Mouse (Mus musculus): ENCODE measurements at regions not wholly inside any gene's neighbourhood (a gene's known extent, or its start where the extent isn't known, plus 50 kb on each side); places are given as distances from the start of the nearest gene placed in this dataset.

- Histone ChIP-seq H3K4me3 (ENCODE audit: insufficient read depth, low read depth, low read length) (no peak overlapping the region), H3K4me1 (ENCODE audit: control insufficient read depth, insufficient read depth, low read length) (0 out of 2 replicates have a peak, but pooled peaks cover 4% of the 10 kb centered on the region), H3K27ac (ENCODE audit: insufficient read depth, low read depth, low read length) (no peak overlapping the region), H3K36me3 (ENCODE audit: control insufficient read depth, insufficient read depth, low read length) (no peaks in the 10 kb centered on the region), H3K27me3 (replicated peaks; ENCODE audit: control insufficient read depth, insufficient read depth, low read length) (no peaks in the 10 kb centered on the region)
- TF ChIP-seq CTCF (conservative IDR thresholded peaks at IDR 0.05; ENCODE audit: insufficient read depth, insufficient read length, low read depth, low read length) (no peak), POLR2A (IDR thresholded peaks at IDR 0.05; ENCODE audit: low read depth, low read length) (no peak)
- WGBS, result 76% methylated on average over 12 of the region's 12 CpGs
- DNase-seq, result no peak
Measured at GRCm38 (mm10) chr1:90519284-90520275, 83.2 kb upstream of the Cops8 start.

GRCm38 (mm10) chr1:90522294-90522693 is 80.5 kb upstream of the Cops8 start:
- Histone ChIP-seq H3K27ac (ENCODE audit: insufficient read depth, low read depth, low read length) (no peak overlapping the region), H3K27me3 (replicated peaks; ENCODE audit: control insufficient read depth, insufficient read depth, low read length) (no peaks in the 10 kb centered on the region), H3K36me3 (ENCODE audit: control insufficient read depth, insufficient read depth, low read length) (no peaks in the 10 kb centered on the region), H3K4me1 (ENCODE audit: control insufficient read depth, insufficient read depth, low read length) (0 out of 2 replicates have a peak, but pooled peaks cover 4% of the 10 kb centered on the region), H3K4me3 (ENCODE audit: insufficient read depth, low read depth, low read length) (no peak overlapping the region)
- 88% methylated on average over 8 of the region's 8 CpGs for WGBS
- TF ChIP-seq POLR2A (IDR thresholded peaks at IDR 0.05; ENCODE audit: low read depth, low read length), result no peak
- no peak for TF ChIP-seq CTCF (conservative IDR thresholded peaks at IDR 0.05; ENCODE audit: insufficient read depth, insufficient read length, low read depth, low read length)
- DNase-seq, result no peak

DNA sequence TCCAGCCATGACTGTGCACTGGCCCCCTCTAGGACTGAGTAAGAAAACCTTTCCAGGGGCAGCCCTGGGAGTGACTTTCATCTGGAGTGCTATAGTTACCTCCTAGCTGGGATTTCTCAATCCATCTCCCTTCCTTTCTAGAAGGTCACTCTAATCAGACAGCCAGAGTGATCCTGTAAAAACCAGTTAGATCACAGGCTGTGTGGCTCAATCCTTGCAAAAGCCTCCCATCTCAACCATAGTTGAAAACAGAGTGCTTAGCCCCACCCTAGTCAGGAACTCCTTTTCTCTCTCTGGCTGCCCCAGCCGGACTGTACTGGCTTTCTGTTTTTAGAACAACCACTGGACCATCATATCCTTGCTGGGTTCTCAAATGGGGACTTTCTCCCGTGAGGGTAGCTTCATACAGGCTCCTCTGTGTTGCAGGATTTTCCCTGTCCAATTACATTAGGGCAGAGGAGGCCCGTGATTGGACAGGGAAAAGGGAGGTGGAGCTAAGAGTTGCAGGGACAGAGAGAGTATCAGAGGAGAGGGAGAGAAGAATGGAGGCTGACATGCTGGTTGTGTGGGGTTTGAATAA is 78.0 kb upstream of the Cops8 start:
- TF ChIP-seq POLR2A (IDR thresholded peaks at IDR 0.05; ENCODE audit: low read depth, low read length), result no peak
- no peak for TF ChIP-seq CTCF (conservative IDR thresholded peaks at IDR 0.05; ENCODE audit: insufficient read depth, insufficient read length, low read depth, low read length)
- WGBS, result 19% methylated on average over 3 of the region's 3 CpGs
- DNase-seq, result no peak
- no peaks in the 10 kb centered on the region for H3K36me3 ChIP-seq (ENCODE audit: control insufficient read depth, insufficient read depth, low read length)
- no peak overlapping the region for H3K27ac ChIP-seq (ENCODE audit: insufficient read depth, low read depth, low read length)
- no peaks in the 10 kb centered on the region for H3K27me3 ChIP-seq (replicated peaks; ENCODE audit: control insufficient read depth, insufficient read depth, low read length)
- H3K4me1 ChIP-seq (ENCODE audit: control insufficient read depth, insufficient read depth, low read length), result no peaks in the 10 kb centered on the region
- H3K4me3 ChIP-seq (ENCODE audit: insufficient read depth, low read depth, low read length), result no peak overlapping the region

DNA sequence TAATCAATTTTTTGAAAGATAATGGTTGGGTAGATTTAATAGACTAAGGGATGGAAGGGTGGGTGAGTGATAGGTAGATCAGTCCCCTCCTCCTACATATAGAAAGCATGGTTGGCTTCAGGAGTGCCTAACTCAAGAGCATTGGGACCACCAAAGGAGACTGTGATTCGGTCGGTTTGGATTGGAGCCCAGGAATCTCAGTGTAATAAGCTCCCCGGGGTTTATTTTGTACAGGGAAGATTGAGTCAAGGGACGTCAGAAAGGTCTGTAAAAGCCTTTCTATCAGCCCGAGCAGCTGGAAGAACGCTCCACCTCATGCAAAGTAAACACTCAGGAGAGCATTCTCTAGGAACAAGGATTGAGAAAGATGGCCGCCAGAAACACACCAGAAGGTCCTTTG is 76.5 kb upstream of the Cops8 start:
- Histone ChIP-seq H3K36me3 (ENCODE audit: control insufficient read depth, insufficient read depth, low read length) (no peaks in the 10 kb centered on the region), H3K4me3 (ENCODE audit: insufficient read depth, low read depth, low read length) (no peak overlapping the region), H3K4me1 (ENCODE audit: control insufficient read depth, insufficient read depth, low read length) (no peaks in the 10 kb centered on the region), H3K27me3 (replicated peaks; ENCODE audit: control insufficient read depth, insufficient read depth, low read length) (no peaks in the 10 kb centered on the region), H3K27ac (ENCODE audit: insufficient read depth, low read depth, low read length) (no peak overlapping the region)
- WGBS, result 86% methylated on average over 7 of the region's 7 CpGs
- no peak for TF ChIP-seq CTCF (conservative IDR thresholded peaks at IDR 0.05; ENCODE audit: insufficient read depth, insufficient read length, low read depth, low read length)
- no peak for TF ChIP-seq POLR2A (IDR thresholded peaks at IDR 0.05; ENCODE audit: low read depth, low read length)
- no peak for DNase-seq

DNA sequence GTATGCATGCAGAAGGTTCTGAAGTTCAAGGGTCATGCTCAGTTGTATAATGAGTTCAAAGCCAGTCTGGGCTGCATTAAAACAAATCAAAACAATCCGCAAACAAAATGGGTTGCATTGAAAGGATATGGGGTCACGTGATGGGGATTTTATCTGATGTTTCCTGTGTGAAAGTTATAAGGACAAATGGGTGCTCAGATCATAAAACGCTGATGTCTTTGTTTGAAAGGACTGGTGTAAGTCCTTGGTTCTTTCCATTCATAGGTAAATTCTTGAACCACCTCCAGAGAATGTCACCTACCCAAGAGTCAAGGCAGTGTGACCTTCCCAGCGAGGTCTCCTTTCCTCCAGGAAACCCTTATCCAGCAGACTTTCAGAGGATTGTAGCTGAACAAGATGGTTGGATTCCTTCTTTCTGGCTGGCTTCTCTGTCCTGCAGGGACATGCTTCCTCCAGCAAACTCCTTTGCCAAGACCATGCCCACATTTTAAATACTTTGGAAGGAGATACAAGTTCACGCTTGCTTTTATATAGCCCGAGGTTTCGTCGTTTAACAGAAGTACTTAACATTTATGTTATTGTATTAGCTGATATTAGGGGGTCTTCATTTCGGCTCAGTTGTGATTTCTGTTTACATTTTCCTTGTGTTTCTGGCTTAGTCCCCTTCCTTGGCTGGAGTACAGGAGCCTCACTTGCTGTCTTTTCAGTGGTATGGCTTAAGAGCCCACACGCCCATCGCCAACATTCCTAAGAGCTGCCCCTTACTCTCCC is 74.6 kb upstream of the Cops8 start:
- no peak for DNase-seq
- Histone ChIP-seq H3K36me3 (ENCODE audit: control insufficient read depth, insufficient read depth, low read length) (no peaks in the 10 kb centered on the region), H3K27me3 (replicated peaks; ENCODE audit: control insufficient read depth, insufficient read depth, low read length) (no peaks in the 10 kb centered on the region), H3K4me3 (ENCODE audit: insufficient read depth, low read depth, low read length) (no peak overlapping the region), H3K27ac (ENCODE audit: insufficient read depth, low read depth, low read length) (no peak overlapping the region), H3K4me1 (ENCODE audit: control insufficient read depth, insufficient read depth, low read length) (no peaks in the 10 kb centered on the region)
- TF ChIP-seq POLR2A (IDR thresholded peaks at IDR 0.05; ENCODE audit: low read depth, low read length) (no peak), CTCF (conservative IDR thresholded peaks at IDR 0.05; ENCODE audit: insufficient read depth, insufficient read length, low read depth, low read length) (no peak)
- WGBS, result 75% methylated on average over 11 of the region's 11 CpGs

GRCm38 (mm10) chr1:90533481-90533880 is 69.3 kb upstream of the Cops8 start:
- no peaks in the 10 kb centered on the region for H3K36me3 ChIP-seq (ENCODE audit: control insufficient read depth, insufficient read depth, low read length)
- no peaks in the 10 kb centered on the region for H3K27me3 ChIP-seq (replicated peaks; ENCODE audit: control insufficient read depth, insufficient read depth, low read length)
- no peaks in the 10 kb centered on the region for H3K4me1 ChIP-seq (ENCODE audit: control insufficient read depth, insufficient read depth, low read length)
- H3K4me3 ChIP-seq (ENCODE audit: insufficient read depth, low read depth, low read length), result no peak overlapping the region
- TF ChIP-seq CTCF (conservative IDR thresholded peaks at IDR 0.05; ENCODE audit: insufficient read depth, insufficient read length, low read depth, low read length) (no peak), POLR2A (IDR thresholded peaks at IDR 0.05; ENCODE audit: low read depth, low read length) (no peak)
- 95% methylated on average over 6 of the region's 6 CpGs for WGBS
- H3K27ac ChIP-seq (ENCODE audit: insufficient read depth, low read depth, low read length), result no peak overlapping the region
- no peak for DNase-seq

Data from kidney, adult 2 months (tissue).